Mouse (Mus musculus) common myeloid progenitor, adult 5-6 weeks (primary cell): ENCODE measurements at regions not wholly inside any gene's neighbourhood (a gene's known extent, or its start where the extent isn't known, plus 50 kb on each side); places are given as distances from the start of the nearest gene placed in this dataset.

Experiments used
- ATAC-seq: replicated peaks from 2 replicates; pipeline ENCODE4 v1.8.0; 2016; ENCODE audit warnings: low read depth, mild to moderate bottlenecking, moderate TSS enrichment, inconsistent platforms; ENCODE audit not compliant: poor library complexity, severe bottlenecking

DNA sequence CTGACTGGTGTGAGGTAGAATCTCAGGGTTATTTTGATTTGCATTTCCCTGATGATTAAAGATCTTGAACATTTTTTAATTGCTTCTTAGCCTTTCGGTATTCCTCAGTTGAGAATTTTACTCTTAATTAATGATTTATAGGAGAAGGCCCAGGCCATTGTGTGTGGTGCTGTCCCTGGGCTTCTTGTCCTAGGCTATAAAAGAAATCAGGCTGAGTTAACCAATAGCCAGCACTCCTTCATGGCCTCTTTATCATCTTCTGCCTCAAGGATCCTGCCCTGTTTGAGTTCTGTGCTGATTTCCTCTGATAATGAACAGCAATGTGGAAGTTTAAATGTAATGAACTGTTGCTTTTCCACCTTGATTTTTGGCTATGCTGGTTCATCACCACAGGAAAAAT lies 323.3 kb downstream of the Ppp1r3a start:
- no peak for ATAC-seq

DNA sequence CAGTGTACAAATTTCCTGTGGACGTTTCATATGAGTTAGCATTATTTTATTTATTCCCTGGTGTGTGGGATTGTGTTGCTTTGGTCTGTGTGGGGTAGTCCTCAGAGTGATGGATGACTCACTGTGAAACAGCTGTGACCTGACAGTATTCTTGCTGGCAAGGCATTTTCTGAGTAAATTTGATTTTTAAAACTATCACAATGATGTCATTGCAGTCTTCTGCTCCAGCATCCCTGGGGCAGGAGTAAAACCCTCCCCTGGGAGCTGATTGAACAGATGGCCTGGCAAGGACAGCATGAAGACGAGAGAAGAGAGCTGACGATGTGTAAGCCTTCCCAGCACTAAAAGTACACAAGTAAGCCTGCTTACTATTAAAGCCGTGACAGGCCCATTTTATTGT lies 345.3 kb downstream of the Ppp1r3a start:
- ATAC-seq: no peak

DNA sequence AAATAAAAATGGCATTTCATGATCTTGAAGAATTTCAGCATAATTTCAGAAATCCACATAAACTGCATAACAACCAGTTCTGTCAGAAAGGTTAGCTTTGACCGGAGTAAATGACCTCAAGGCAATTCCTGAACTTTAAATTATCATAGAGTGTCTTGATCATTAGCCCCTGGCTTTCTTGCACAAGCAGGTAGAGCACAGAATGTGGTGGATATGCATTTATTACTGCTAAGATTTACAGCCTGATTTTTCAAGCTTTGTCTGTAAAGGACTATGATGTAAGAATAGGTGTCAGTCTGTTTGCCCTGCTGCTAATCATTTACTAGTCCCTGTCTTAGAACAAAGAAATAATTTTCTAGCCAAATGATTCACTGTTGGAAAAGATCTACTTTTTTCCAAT lies 347.3 kb downstream of the Ppp1r3a start:
- ATAC-seq: no peak

DNA sequence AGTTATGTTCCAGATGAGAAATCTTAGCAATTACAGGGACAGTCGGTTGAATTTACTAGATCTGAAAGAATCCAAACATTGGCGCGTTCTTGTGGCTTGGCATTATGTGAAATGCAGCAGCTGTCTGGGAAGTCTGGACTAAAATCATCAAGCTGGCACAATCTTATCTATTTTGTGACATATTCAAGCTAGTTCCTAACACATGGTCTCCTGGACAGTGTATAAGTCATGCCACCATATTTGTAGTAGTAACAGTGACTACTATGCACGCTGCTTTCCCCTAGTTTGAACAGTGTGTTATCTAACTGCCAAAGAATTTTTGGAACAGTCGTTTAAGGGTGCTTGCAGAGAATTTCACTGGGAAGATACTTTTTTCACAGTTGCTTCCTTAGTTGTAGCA lies 396.8 kb downstream of the Ppp1r3a start:
- no peak for ATAC-seq
